Mouse (Mus musculus) testis, adult 2 months (tissue): ENCODE data around the gene Mib2. TPM values are rescaled to one million over a fixed set of nuclear protein-coding genes. Genes with fewer than 3 reads are reported as not detected.
"Not testable (repeated sequence)": the region's sequence is repeated elsewhere in the genome, so short reads cannot be mapped to it uniquely, and the experiment has no call there.

ENCODE experiments used
- H3K27ac ChIP-seq: fragments of 200-500 bp; 2 replicates; pipeline ENCODE4 v1.5.1; 2012; ENCODE audit warnings: low read depth, low read length; ENCODE audit not compliant: control insufficient read depth, insufficient read depth
- H3K27me3 ChIP-seq: fragments of 200-500 bp; 2 replicates; pipeline ENCODE4 v1.6.1; 2012; ENCODE audit warnings: mild to moderate bottlenecking, low read length, moderate library complexity; ENCODE audit not compliant: control insufficient read depth, insufficient read depth
- H3K36me3 ChIP-seq: fragments of 200-500 bp; 2 replicates; pipeline ENCODE4 v1.6.1; 2012; ENCODE audit warnings: mild to moderate bottlenecking, low read length; ENCODE audit not compliant: control insufficient read depth, insufficient read depth
- H3K4me1 ChIP-seq: fragments of 200-500 bp; 2 replicates; pipeline ENCODE4 v1.6.1; 2012; ENCODE audit warnings: low read length; ENCODE audit not compliant: control insufficient read depth, insufficient read depth
- H3K4me3 ChIP-seq: fragments of 200-500 bp; 2 replicates; pipeline ENCODE4 v1.5.1; 2012; ENCODE audit warnings: low read depth, mild to moderate bottlenecking, low read length, moderate library complexity, mixed read lengths; ENCODE audit not compliant: control insufficient read depth
- CTCF ChIP-seq: fragments of 200-500 bp; IDR thresholded peaks from 2 replicates; pipeline ENCODE4 v1.5.1; 2012; ENCODE audit warnings: low read depth, mild to moderate bottlenecking, inconsistent platforms, low read length, moderate library complexity; ENCODE audit not compliant: control insufficient read depth, insufficient read depth, insufficient replicate concordance
- POLR2A ChIP-seq: fragments of 200-500 bp; IDR thresholded peaks from 2 replicates; pipeline ENCODE4 v1.6.1; 2012; ENCODE audit warnings: low read depth, mild to moderate bottlenecking, inconsistent platforms, low read length, moderate library complexity; ENCODE audit not compliant: control insufficient read depth
- polyA plus RNA-seq: library from polyadenylated mRNA; depleted of rRNA; stranded (reverse); fragments of >200 nt; gene quantifications from 2 replicates; pipeline ENCODE4 v1.2.3, GENCODE M21; 2012

The Mib2 gene
- polyA plus RNA-seq, 1 experiment, result 39.3 TPM

- H3K36me3 ChIP-seq, result peaks cover 1% of the 10 kb centered on the region; the same call in 1 of the 2 replicates
- H3K27ac ChIP-seq, result no peak overlapping the region
- no peaks in the 10 kb centered on the region for H3K27me3 ChIP-seq
- H3K4me1 ChIP-seq, result peaks cover 37% of the 10 kb centered on the region
- H3K4me3 ChIP-seq, result peak overlapping the region; percentile 35
- no peak for TF ChIP-seq CTCF
- no peak for TF ChIP-seq POLR2A
Observed at GRCm38 (mm10) chr4:155652283-155653085, 16.5 kb downstream of the Mib2 start.

GRCm38 (mm10) chr4:155651553-155652269, 17.3 kb downstream of the Mib2 start:
- Histone ChIP-seq H3K36me3 (peaks cover 1% of the 10 kb centered on the region; the same call in 1 of the 2 replicates), H3K27me3 (no peaks in the 10 kb centered on the region), H3K27ac (peak overlapping the region; percentile 33; the same call in 1 of the 2 replicates), H3K4me1 (peaks cover 37% of the 10 kb centered on the region), H3K4me3 (no peak overlapping the region)
- TF ChIP-seq CTCF, result no peak
- no peak for TF ChIP-seq POLR2A

- peaks cover 1% of the 10 kb centered on the region; the same call in 1 of the 2 replicates for H3K36me3 ChIP-seq
Observed at GRCm38 (mm10) chr4:155649355-155649754, 19.6 kb downstream of the Mib2 start.

GRCm38 (mm10) chr4:155645721-155646120, 23.3 kb downstream of the Mib2 start:
- TF ChIP-seq CTCF, result no peak
- no peak for TF ChIP-seq POLR2A
- Histone ChIP-seq H3K27ac (no peak overlapping the region), H3K4me3 (no peak overlapping the region), H3K27me3 (no peaks in the 10 kb centered on the region), H3K36me3 (peaks cover 7% of the 10 kb centered on the region), H3K4me1 (no peaks in the 10 kb centered on the region)

More at GRCm38 (mm10) chr4:155649355-155649754, 19.6 kb downstream of the Mib2 start:
- Histone ChIP-seq H3K27ac (no peak overlapping the region), H3K27me3 (no peaks in the 10 kb centered on the region), H3K4me1 (peaks cover 27% of the 10 kb centered on the region), H3K4me3 (no peak overlapping the region)
- TF ChIP-seq CTCF (no peak), POLR2A (no peak)

GRCm38 (mm10) chr4:155645308-155645707, 23.7 kb downstream of the Mib2 start, which contains the start of gene Gm10563:
TSS of gene Gm10563 (minus strand) at chr4:155645408.
- H3K36me3 ChIP-seq, H3K4me1 ChIP-seq, H3K4me3 ChIP-seq, H3K27ac ChIP-seq, H3K27me3 ChIP-seq: not testable (repeated sequence)

- Histone ChIP-seq H3K4me1 (no peaks in the 10 kb centered on the region), H3K27ac (no peak overlapping the region), H3K27me3 (no peaks in the 10 kb centered on the region), H3K4me3 (no peak overlapping the region), H3K36me3 (peaks cover 8% of the 10 kb centered on the region)
- no peak for TF ChIP-seq CTCF
- TF ChIP-seq POLR2A, result no peak
Observed at GRCm38 (mm10) chr4:155643531-155643930, 25.5 kb downstream of the Mib2 start.

- peaks cover 4% of the 10 kb centered on the region; the same call in 1 of the 2 replicates for H3K36me3 ChIP-seq
Observed at GRCm38 (mm10) chr4:155635766-155636499, 33.1 kb downstream of the Mib2 start.

More at GRCm38 (mm10) chr4:155635766-155636499, 33.1 kb downstream of the Mib2 start:
- H3K27me3 ChIP-seq, result no peaks in the 10 kb centered on the region
- H3K4me1 ChIP-seq, result no peaks in the 10 kb centered on the region
- H3K4me3 ChIP-seq, result no peak overlapping the region
- H3K27ac ChIP-seq, result no peak overlapping the region
- TF ChIP-seq CTCF (no peak), POLR2A (no peak)
